Mouse (Mus musculus): ENCODE measurements at regions not wholly inside any gene's neighbourhood (a gene's known extent, or its start where the extent isn't known, plus 50 kb on each side); places are given as distances from the start of the nearest gene placed in this dataset.

GRCm38 (mm10) chr3:80049495-80050225, 165.3 kb downstream of the Fam198b start:
- Histone ChIP-seq H3K4me1 (ENCODE audit: control insufficient read depth in 2 of 2, insufficient read depth in 2 of 2, low read length in 2 of 2, poor library complexity in 1 of 2) (no peaks in the 10 kb centered on the region), H3K9me3 (ENCODE audit: control insufficient read depth, insufficient read depth, low read depth, low read length) (no peaks in the 10 kb centered on the region), H3K27ac (ENCODE audit: insufficient read depth, low read depth, low read length, poor library complexity, severe bottlenecking) (no peak overlapping the region), H3K36me3 (ENCODE audit: control insufficient read depth, insufficient read depth, low read length, poor library complexity, severe bottlenecking) (no peaks in the 10 kb centered on the region), H3K4me3 (ENCODE audit: insufficient read depth in 1 of 2, low read depth in 1 of 2, low read length in 2 of 2, poor library complexity in 1 of 2, severe bottlenecking in 1 of 2) (no peak overlapping the region), H3K9ac (ENCODE audit: insufficient read depth, low read depth, low read length, poor library complexity, severe bottlenecking) (no peak overlapping the region)
- in situ Hi-C loops (cut with MboI; ENCODE audit: low sequenced_read_pairs in 2 of 2, unreplicated experiment in 2 of 2) = loop anchor here (10.0 to 25.0 kb wide), 2 partner anchors 162 to 175 kb away; partner anchors contain the start of gene Fam198b (in 1 of the 2)
- peak; percentile 3 for DNase-seq (ENCODE audit: low read depth, low spot score)
- TF ChIP-seq MAFK (IDR thresholded peaks at IDR 0.05; ENCODE audit: insufficient read depth, low read depth, low read length) = no peak
- TF ChIP-seq HCFC1 (IDR thresholded peaks at IDR 0.05; ENCODE audit: borderline replicate concordance, insufficient read depth, low read length) = no peak
- TF ChIP-seq ZNF384 (IDR thresholded peaks at IDR 0.05; ENCODE audit: low read depth, low read length) = no peak
- no peak for TF ChIP-seq CHD2 (IDR thresholded peaks at IDR 0.05; ENCODE audit: low read depth, low read length)
- no peak for TF ChIP-seq ZC3H11A (IDR thresholded peaks at IDR 0.05; ENCODE audit: borderline replicate concordance, low read depth, low read length)

DNA sequence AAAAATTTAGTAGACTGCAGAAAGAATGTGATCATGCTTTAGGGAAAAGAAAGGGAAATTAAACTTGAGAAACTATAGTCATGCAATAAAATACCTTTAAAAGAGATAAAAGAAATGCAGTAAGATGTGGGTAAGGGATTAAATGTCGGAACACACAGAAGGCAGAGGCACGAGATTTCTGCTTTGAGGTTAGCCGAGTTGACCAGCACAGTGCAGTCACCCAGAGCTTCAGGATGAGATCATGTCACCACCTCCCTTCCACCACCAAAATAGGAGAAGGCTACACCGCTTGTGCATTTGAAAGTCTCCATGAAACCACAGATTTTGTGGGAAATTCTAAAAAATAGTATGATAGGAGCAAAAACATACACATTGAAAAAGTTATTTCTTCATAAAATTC, 166.6 kb downstream of the Fam198b start:
- in situ Hi-C loops (cut with MboI; ENCODE audit: low sequenced_read_pairs in 2 of 2, unreplicated experiment in 2 of 2) = loop anchor here (10.0 to 25.0 kb wide), 2 partner anchors 164 to 176 kb away; partner anchors contain the start of gene Fam198b (in 1 of the 2)
- Histone ChIP-seq H3K4me3 (ENCODE audit: insufficient read depth in 1 of 2, low read depth in 1 of 2, low read length in 2 of 2, poor library complexity in 1 of 2, severe bottlenecking in 1 of 2) (no peak overlapping the region), H3K36me3 (ENCODE audit: control insufficient read depth, insufficient read depth, low read length, poor library complexity, severe bottlenecking) (no peaks in the 10 kb centered on the region), H3K9me3 (ENCODE audit: control insufficient read depth, insufficient read depth, low read depth, low read length) (no peaks in the 10 kb centered on the region), H3K27ac (ENCODE audit: insufficient read depth, low read depth, low read length, poor library complexity, severe bottlenecking) (no peak overlapping the region), H3K4me1 (ENCODE audit: control insufficient read depth in 2 of 2, insufficient read depth in 2 of 2, low read length in 2 of 2, poor library complexity in 1 of 2) (no peaks in the 10 kb centered on the region), H3K9ac (ENCODE audit: insufficient read depth, low read depth, low read length, poor library complexity, severe bottlenecking) (no peak overlapping the region)
- TF ChIP-seq ZNF384 (IDR thresholded peaks at IDR 0.05; ENCODE audit: low read depth, low read length) (no peak), ZC3H11A (IDR thresholded peaks at IDR 0.05; ENCODE audit: borderline replicate concordance, low read depth, low read length) (no peak), MAFK (IDR thresholded peaks at IDR 0.05; ENCODE audit: insufficient read depth, low read depth, low read length) (no peak), HCFC1 (IDR thresholded peaks at IDR 0.05; ENCODE audit: borderline replicate concordance, insufficient read depth, low read length) (no peak), CHD2 (IDR thresholded peaks at IDR 0.05; ENCODE audit: low read depth, low read length) (no peak)
- DNase-seq (ENCODE audit: low read depth, low spot score) = no peak

DNA sequence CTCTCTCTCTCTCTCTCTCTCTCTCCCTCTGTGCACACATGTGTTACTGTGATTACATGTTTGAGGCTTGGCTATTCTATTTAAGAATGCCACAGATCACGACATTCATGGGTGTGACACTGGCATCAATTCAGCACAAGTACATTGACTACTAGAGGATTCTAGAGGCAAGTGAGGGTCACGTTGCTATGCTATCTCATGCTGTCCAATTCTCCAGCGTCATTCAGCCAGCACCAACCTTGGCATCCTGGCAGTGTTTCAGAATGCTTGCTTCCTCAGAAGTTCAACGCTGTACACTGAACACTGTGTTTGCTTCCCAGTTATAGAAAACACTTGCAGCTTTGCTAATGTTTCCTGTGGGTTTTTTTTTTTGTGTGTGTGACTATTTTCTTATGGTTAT, 167.6 kb downstream of the Fam198b start:
- Histone ChIP-seq H3K27ac (ENCODE audit: insufficient read depth, low read depth, low read length, poor library complexity, severe bottlenecking) (no peak overlapping the region), H3K4me1 (ENCODE audit: control insufficient read depth in 2 of 2, insufficient read depth in 2 of 2, low read length in 2 of 2, poor library complexity in 1 of 2) (no peaks in the 10 kb centered on the region), H3K4me3 (ENCODE audit: insufficient read depth in 1 of 2, low read depth in 1 of 2, low read length in 2 of 2, poor library complexity in 1 of 2, severe bottlenecking in 1 of 2) (no peak overlapping the region), H3K9me3 (ENCODE audit: control insufficient read depth, insufficient read depth, low read depth, low read length) (no peaks in the 10 kb centered on the region), H3K36me3 (ENCODE audit: control insufficient read depth, insufficient read depth, low read length, poor library complexity, severe bottlenecking) (no peaks in the 10 kb centered on the region), H3K9ac (ENCODE audit: insufficient read depth, low read depth, low read length, poor library complexity, severe bottlenecking) (no peak overlapping the region)
- in situ Hi-C loops (cut with MboI; ENCODE audit: low sequenced_read_pairs in 2 of 2, unreplicated experiment in 2 of 2) = loop anchor here (10.0 to 25.0 kb wide), 2 partner anchors 165 to 177 kb away; partner anchors contain the start of gene Fam198b (in 1 of the 2)
- DNase-seq (ENCODE audit: low read depth, low spot score) = no peak
- TF ChIP-seq ZC3H11A (IDR thresholded peaks at IDR 0.05; ENCODE audit: borderline replicate concordance, low read depth, low read length) (no peak), ZNF384 (IDR thresholded peaks at IDR 0.05; ENCODE audit: low read depth, low read length) (no peak), MAFK (IDR thresholded peaks at IDR 0.05; ENCODE audit: insufficient read depth, low read depth, low read length) (no peak), HCFC1 (IDR thresholded peaks at IDR 0.05; ENCODE audit: borderline replicate concordance, insufficient read depth, low read length) (no peak), CHD2 (IDR thresholded peaks at IDR 0.05; ENCODE audit: low read depth, low read length) (no peak)

DNA sequence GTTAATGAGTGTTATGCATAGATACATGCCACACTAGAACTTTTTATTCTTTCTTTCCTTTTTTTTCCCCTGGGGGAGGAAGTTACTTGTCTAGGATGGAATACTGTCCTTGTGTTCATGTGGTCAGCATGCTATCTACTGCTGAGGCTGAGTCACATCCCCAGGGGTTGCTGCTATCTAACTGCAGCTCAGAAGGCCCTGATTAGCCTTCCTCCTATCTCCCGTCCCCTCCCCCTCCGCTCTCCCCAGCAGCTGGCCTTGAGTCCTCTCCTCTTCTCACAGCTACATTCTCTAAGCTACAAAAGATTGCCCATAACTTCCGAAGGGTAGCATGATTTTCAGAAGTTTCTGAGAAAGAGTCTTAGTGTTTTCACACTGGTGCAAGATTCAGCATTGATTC, 168.5 kb downstream of the Fam198b start:
- TF ChIP-seq CHD2 (IDR thresholded peaks at IDR 0.05; ENCODE audit: low read depth, low read length) (no peak), HCFC1 (IDR thresholded peaks at IDR 0.05; ENCODE audit: borderline replicate concordance, insufficient read depth, low read length) (no peak), ZC3H11A (IDR thresholded peaks at IDR 0.05; ENCODE audit: borderline replicate concordance, low read depth, low read length) (no peak), MAFK (IDR thresholded peaks at IDR 0.05; ENCODE audit: insufficient read depth, low read depth, low read length) (no peak), ZNF384 (IDR thresholded peaks at IDR 0.05; ENCODE audit: low read depth, low read length) (no peak)
- DNase-seq (ENCODE audit: low read depth, low spot score) = no peak
- no peak overlapping the region for H3K27ac ChIP-seq (ENCODE audit: insufficient read depth, low read depth, low read length, poor library complexity, severe bottlenecking)

More for the DNA sequence above, 168.5 kb downstream of the Fam198b start:
- H3K9me3 ChIP-seq (ENCODE audit: control insufficient read depth, insufficient read depth, low read depth, low read length) = no peaks in the 10 kb centered on the region
- H3K36me3 ChIP-seq (ENCODE audit: control insufficient read depth, insufficient read depth, low read length, poor library complexity, severe bottlenecking) = no peaks in the 10 kb centered on the region
- H3K4me1 ChIP-seq (ENCODE audit: control insufficient read depth in 2 of 2, insufficient read depth in 2 of 2, low read length in 2 of 2, poor library complexity in 1 of 2) = no peaks in the 10 kb centered on the region
- in situ Hi-C loops (cut with MboI; ENCODE audit: low sequenced_read_pairs in 2 of 2, unreplicated experiment in 2 of 2) = loop anchor here (10.0 to 25.0 kb wide), 2 partner anchors 166 to 178 kb away; partner anchors contain the start of gene Fam198b (in 1 of the 2)
- no peak overlapping the region for H3K4me3 ChIP-seq (ENCODE audit: insufficient read depth in 1 of 2, low read depth in 1 of 2, low read length in 2 of 2, poor library complexity in 1 of 2, severe bottlenecking in 1 of 2)
- H3K9ac ChIP-seq (ENCODE audit: insufficient read depth, low read depth, low read length, poor library complexity, severe bottlenecking) = no peak overlapping the region
